Mouse (Mus musculus): ENCODE results near the gene Sept1. TPM values are rescaled to one million over a fixed set of nuclear protein-coding genes. Genes with fewer than 3 reads are reported as not detected.

Sept1 gene
- polyA plus RNA-seq, 1 experiment: 2.2 TPM

- Histone ChIP-seq H3ac (ENCODE audit: control insufficient read depth, insufficient read length) (no peak overlapping the region), H3K4me3 (no peak overlapping the region), H3K79me2 (ENCODE audit: control insufficient read depth, insufficient read depth) (peaks cover 1% of the 10 kb centered on the region), H3K27me3 (ENCODE audit: control insufficient read depth, insufficient read depth, insufficient read length) (no peaks in the 10 kb centered on the region), H3K4me2 (ENCODE audit: low read depth) (no peak overlapping the region), H3K36me3 (ENCODE audit: control insufficient read depth, insufficient read depth) (no peaks in the 10 kb centered on the region)
- TF ChIP-seq POLR2A (IDR thresholded peaks at IDR 0.05; ENCODE audit: insufficient read length, low read depth): no peak
- TF ChIP-seq CEBPB (IDR thresholded peaks at IDR 0.05; ENCODE audit: insufficient read depth, poor library complexity, severe bottlenecking): no peak
Measured at GRCm38 (mm10) chr7:127278311-127278710, 45.4 kb upstream of the Sept1 start.

- H3K79me2 ChIP-seq (ENCODE audit: control insufficient read depth, insufficient read depth): peaks cover 4% of the 10 kb centered on the region
- H3K36me3 ChIP-seq (ENCODE audit: control insufficient read depth, insufficient read depth): no peaks in the 10 kb centered on the region
- H3K27me3 ChIP-seq (ENCODE audit: control insufficient read depth, insufficient read depth, insufficient read length): no peaks in the 10 kb centered on the region
- TF ChIP-seq TCF12 (IDR thresholded peaks at IDR 0.05; ENCODE audit: insufficient read depth, poor library complexity, severe bottlenecking): no peak
- no peak for TF ChIP-seq CEBPB (IDR thresholded peaks at IDR 0.05; ENCODE audit: insufficient read depth, poor library complexity, severe bottlenecking)
- no peak for TF ChIP-seq REST (IDR thresholded peaks at IDR 0.05; ENCODE audit: insufficient read depth, insufficient read length)
- no peak for TF ChIP-seq TCF3 (IDR thresholded peaks at IDR 0.05; ENCODE audit: insufficient read length, low read depth)
- no peak for TF ChIP-seq SRF (IDR thresholded peaks at IDR 0.05; ENCODE audit: control insufficient read depth, insufficient read length, low read depth)
- TF ChIP-seq POLR2A (IDR thresholded peaks at IDR 0.05; ENCODE audit: insufficient read length, low read depth): no peak
- no peak for TF ChIP-seq MAX (IDR thresholded peaks at IDR 0.05; ENCODE audit: low read depth)
- no peak for TF ChIP-seq MYOD1 (IDR thresholded peaks at IDR 0.05; ENCODE audit: control insufficient read depth in 1 of 3, insufficient read length in 2 of 3, low read depth in 2 of 3)
- TF ChIP-seq E2F4 (IDR thresholded peaks at IDR 0.05; ENCODE audit: insufficient read depth): no peak
- no peak for TF ChIP-seq MYOG (IDR thresholded peaks at IDR 0.05; ENCODE audit: control insufficient read depth in 1 of 3, insufficient read depth in 1 of 3, insufficient read length in 2 of 3, low read depth in 2 of 3)
- H3ac ChIP-seq (ENCODE audit: control insufficient read depth, insufficient read length): no peak overlapping the region
- no peak overlapping the region for H3K4me2 ChIP-seq (ENCODE audit: low read depth)
- no peak overlapping the region for H3K4me3 ChIP-seq
Measured at GRCm38 (mm10) chr7:127276519-127276961, 43.6 kb upstream of the Sept1 start.

- Histone ChIP-seq H3K27me3 (ENCODE audit: control insufficient read depth, insufficient read depth, insufficient read length) (no peaks in the 10 kb centered on the region), H3K36me3 (ENCODE audit: control insufficient read depth, insufficient read depth) (no peaks in the 10 kb centered on the region), H3K79me2 (ENCODE audit: control insufficient read depth, insufficient read depth) (peaks cover 4% of the 10 kb centered on the region), H3K4me3 (peak within 1 kb of the TSS; percentile 46), H3K4me2 (ENCODE audit: low read depth) (peak within 1 kb of the TSS; percentile 76), H3ac (ENCODE audit: control insufficient read depth, insufficient read length) (peak within 1 kb of the TSS; percentile 82)
- TF ChIP-seq TCF3 (IDR thresholded peaks at IDR 0.05; ENCODE audit: insufficient read length, low read depth): no peak
- no peak for TF ChIP-seq MAX (IDR thresholded peaks at IDR 0.05; ENCODE audit: low read depth)
- peak in 1 of 3 experiments; percentile 3 for TF ChIP-seq MYOD1 (IDR thresholded peaks at IDR 0.05; ENCODE audit: control insufficient read depth in 1 of 3, insufficient read length in 2 of 3, low read depth in 2 of 3)
- peak; percentile 42 for TF ChIP-seq USF1 (IDR thresholded peaks at IDR 0.05; ENCODE audit: low read depth)
- peak; percentile 93 for TF ChIP-seq POLR2AphosphoS2 (IDR thresholded peaks at IDR 0.05; ENCODE audit: insufficient read length, low read depth)
- no peak for TF ChIP-seq SRF (IDR thresholded peaks at IDR 0.05; ENCODE audit: control insufficient read depth, insufficient read length, low read depth)
- peak; percentile 20 for TF ChIP-seq REST (IDR thresholded peaks at IDR 0.05; ENCODE audit: insufficient read depth, insufficient read length)
- TF ChIP-seq E2F4 (IDR thresholded peaks at IDR 0.05; ENCODE audit: insufficient read depth): no peak
- 0 out of 2 replicates have a peak, but pooled peaks have one; percentile 45 for TF ChIP-seq CEBPB (IDR thresholded peaks at IDR 0.05; ENCODE audit: insufficient read depth, poor library complexity, severe bottlenecking)
- TF ChIP-seq POLR2A (IDR thresholded peaks at IDR 0.05; ENCODE audit: insufficient read length, low read depth): peak; percentile 97
- no peak for TF ChIP-seq TCF12 (IDR thresholded peaks at IDR 0.05; ENCODE audit: insufficient read depth, poor library complexity, severe bottlenecking)
- no peak for TF ChIP-seq MYOG (IDR thresholded peaks at IDR 0.05; ENCODE audit: control insufficient read depth in 1 of 3, insufficient read depth in 1 of 3, insufficient read length in 2 of 3, low read depth in 2 of 3)
Measured at GRCm38 (mm10) chr7:127273925-127274789, 41.2 kb upstream of the Sept1 start, which contains the start of gene Sephs2. Gene Sephs2, minus strand, starts transcription at chr7:127274055.

GRCm38 (mm10) chr7:127273118-127273923, 40.4 kb upstream of the Sept1 start:
- Histone ChIP-seq H3K79me2 (ENCODE audit: control insufficient read depth, insufficient read depth) (peaks cover 4% of the 10 kb centered on the region), H3K4me2 (ENCODE audit: low read depth) (peak overlapping the region; percentile 71), H3K27me3 (ENCODE audit: control insufficient read depth, insufficient read depth, insufficient read length) (no peaks in the 10 kb centered on the region), H3ac (ENCODE audit: control insufficient read depth, insufficient read length) (peak overlapping the region; percentile 82), H3K4me3 (peak overlapping the region; percentile 46), H3K36me3 (ENCODE audit: control insufficient read depth, insufficient read depth) (no peaks in the 10 kb centered on the region)
- no peak for TF ChIP-seq TCF12 (IDR thresholded peaks at IDR 0.05; ENCODE audit: insufficient read depth, poor library complexity, severe bottlenecking)
- no peak for TF ChIP-seq E2F4 (IDR thresholded peaks at IDR 0.05; ENCODE audit: insufficient read depth)
- TF ChIP-seq USF1 (IDR thresholded peaks at IDR 0.05; ENCODE audit: low read depth): no peak
- TF ChIP-seq MYOG (IDR thresholded peaks at IDR 0.05; ENCODE audit: control insufficient read depth in 1 of 3, insufficient read depth in 1 of 3, insufficient read length in 2 of 3, low read depth in 2 of 3): no peak
- no peak for TF ChIP-seq CEBPB (IDR thresholded peaks at IDR 0.05; ENCODE audit: insufficient read depth, poor library complexity, severe bottlenecking)
- no peak for TF ChIP-seq SRF (IDR thresholded peaks at IDR 0.05; ENCODE audit: control insufficient read depth, insufficient read length, low read depth)
- no peak for TF ChIP-seq POLR2AphosphoS2 (IDR thresholded peaks at IDR 0.05; ENCODE audit: insufficient read length, low read depth)
- no peak for TF ChIP-seq MAX (IDR thresholded peaks at IDR 0.05; ENCODE audit: low read depth)
- no peak for TF ChIP-seq TCF3 (IDR thresholded peaks at IDR 0.05; ENCODE audit: insufficient read length, low read depth)
- TF ChIP-seq REST (IDR thresholded peaks at IDR 0.05; ENCODE audit: insufficient read depth, insufficient read length): no peak
- no peak for TF ChIP-seq POLR2A (IDR thresholded peaks at IDR 0.05; ENCODE audit: insufficient read length, low read depth)
- TF ChIP-seq MYOD1 (IDR thresholded peaks at IDR 0.05; ENCODE audit: control insufficient read depth in 1 of 3, insufficient read length in 2 of 3, low read depth in 2 of 3): no peak

Measured in myocyte (in vitro differentiated cells).